Mouse (Mus musculus) midbrain, postnatal 0 days (tissue): ENCODE results near the gene Cd70. TPM values are rescaled to one million over a fixed set of nuclear protein-coding genes. Genes with fewer than 3 reads are reported as not detected.

Experiments
- ATAC-seq: fragments of 200-750 bp; cut with Nextera tagmentation; 2 replicates; pipeline ENCODE4 v1.8.0; 2017; ENCODE audit warnings: moderate number of reproducible peaks, mild to moderate bottlenecking, moderate TSS enrichment, moderate library complexity; ENCODE audit not compliant: low FRiP score
- DNase-seq: peaks from one replicate; pipeline ENCODE4 v3.0.0-alpha.2; 2015; ENCODE audit warnings: low spot score
- H3K27ac ChIP-seq: fragments of 300-500 bp; sonication (generic); 2 replicates; pipeline ENCODE4 v1.5.1; 2014; ENCODE audit warnings: low read depth, mild to moderate bottlenecking, low read length, mixed read lengths
- H3K27me3 ChIP-seq: fragments of 300-500 bp; sonication (generic); 2 replicates; pipeline ENCODE4 v1.6.1; 2014; ENCODE audit warnings: low read length, control low read depth, mixed read lengths; ENCODE audit not compliant: insufficient read depth
- H3K36me3 ChIP-seq: fragments of 300-500 bp; sonication (generic); 2 replicates; pipeline ENCODE4 v1.6.1; 2014; ENCODE audit warnings: low read length, control low read depth, mixed read lengths; ENCODE audit not compliant: insufficient read depth
- H3K4me1 ChIP-seq: fragments of 300-500 bp; sonication (generic); 2 replicates; pipeline ENCODE4 v1.6.1; 2014; ENCODE audit warnings: mild to moderate bottlenecking, control low read depth, antibody characterized with exemption, low read length, mixed read lengths; ENCODE audit not compliant: insufficient read depth
- H3K4me2 ChIP-seq: fragments of 300-500 bp; sonication (generic); 2 replicates; pipeline ENCODE4 v1.6.1; 2014; ENCODE audit warnings: low read depth, mild to moderate bottlenecking, low read length, mixed read lengths; ENCODE audit not compliant: poor library complexity, severe bottlenecking
- H3K4me3 ChIP-seq: fragments of 300-500 bp; sonication (generic); 2 replicates; pipeline ENCODE4 v1.5.1; 2014; ENCODE audit warnings: low read depth, mild to moderate bottlenecking, low read length, moderate library complexity
- H3K9ac ChIP-seq: fragments of 300-500 bp; sonication (generic); replicated peaks from 2 replicates; pipeline ENCODE4 v1.6.1; 2014; ENCODE audit warnings: mild to moderate bottlenecking, low read length, moderate library complexity, mixed read lengths; ENCODE audit not compliant: poor library complexity, severe bottlenecking
- H3K9me3 ChIP-seq: fragments of 300-500 bp; sonication (generic); 2 replicates; pipeline ENCODE4 v1.6.1; 2016; ENCODE audit warnings: low read length, control low read depth
- CTCF ChIP-seq: IDR thresholded peaks from 2 replicates; pipeline ENCODE4 v1.5.1; 2016; ENCODE audit warnings: antibody characterized with exemption, mild to moderate bottlenecking
- WGBS: fragments of 180-500 bp; shearing (Covaris S2); extraction: QIAGEN DNeasy Blood & Tissue Kit; methylation state at CpG from one replicate; pipeline ENCODE4 v1.1.7; 2014; 5-methylcytosine and 5-hydroxymethylcytosine counted together
- polyA plus RNA-seq: library from polyadenylated mRNA; unstranded; fragments of >200 nt; fragmentation: Nextera tagmentation; extraction: Ambion mirVana; gene quantifications from 2 replicates; pipeline ENCODE4 v1.2.1, GENCODE M21; 2015
- total RNA-seq: library from RNA; depleted of rRNA; stranded (reverse); fragments of >200 nt; gene quantifications from 2 replicates; pipeline ENCODE4 v1.2.3, GENCODE M21; 2014

Gene Cd70
- total and polyA plus RNA-seq, 2 experiments from 2014 or later, result 0.82 to 1.2 TPM

- H3K27me3 ChIP-seq, result no peaks in the 10 kb centered on the region
- no peaks in the 10 kb centered on the region for H3K36me3 ChIP-seq
- H3K9ac ChIP-seq, result no peak overlapping the region
- H3K27ac ChIP-seq, result no peak overlapping the region
- WGBS, result 62% methylated on average over 5 of the region's 5 CpGs
- H3K4me2 ChIP-seq, result no peak overlapping the region
- ATAC-seq (no peak), DNase-seq (no peak)
- no peak for TF ChIP-seq CTCF
- H3K4me3 ChIP-seq, result no peak overlapping the region
- no peaks in the 10 kb centered on the region for H3K4me1 ChIP-seq
- no peaks in the 10 kb centered on the region for H3K9me3 ChIP-seq
These were observed 21.2 kb upstream of the Cd70 start for GRCm38 (mm10) chr17:57170616-57171260.

- DNase-seq (peak; percentile 79), ATAC-seq (peak; percentile 56; the same call in 1 of the 2 replicates)
- WGBS, result 13% methylated on average over 11 of the region's 11 CpGs
- H3K4me3 ChIP-seq, result no peak overlapping the region
- no peaks in the 10 kb centered on the region for H3K4me1 ChIP-seq
- H3K9me3 ChIP-seq, result no peaks in the 10 kb centered on the region
- TF ChIP-seq CTCF, result peak; percentile 86
- no peak overlapping the region for H3K9ac ChIP-seq
- H3K27me3 ChIP-seq, result no peaks in the 10 kb centered on the region
- H3K36me3 ChIP-seq, result no peaks in the 10 kb centered on the region
- no peak overlapping the region for H3K4me2 ChIP-seq
- no peak overlapping the region for H3K27ac ChIP-seq
These were observed 17.5 kb upstream of the Cd70 start for GRCm38 (mm10) chr17:57166800-57167791.

- ATAC-seq (no peak), DNase-seq (no peak)
- H3K36me3 ChIP-seq, result no peaks in the 10 kb centered on the region
These were observed 4.2 kb upstream of the Cd70 start for GRCm38 (mm10) chr17:57153787-57154186.

GRCm38 (mm10) chr17:57153006-57153405 lies 3.4 kb upstream of the Cd70 start:
- TF ChIP-seq CTCF, result no peak
- WGBS, result 39% methylated on average over 6 of the region's 6 CpGs
- H3K4me3 ChIP-seq, result no peak overlapping the region
- no peaks in the 10 kb centered on the region for H3K36me3 ChIP-seq
- no peak for DNase-seq
- no peaks in the 10 kb centered on the region for H3K9me3 ChIP-seq
- H3K27ac ChIP-seq, result no peak overlapping the region
- H3K4me2 ChIP-seq, result no peak overlapping the region
- no peak for ATAC-seq
- 0 out of 2 replicates have a peak, but pooled peaks cover 4% of the 10 kb centered on the region for H3K27me3 ChIP-seq
- H3K4me1 ChIP-seq, result no peaks in the 10 kb centered on the region
- no peak overlapping the region for H3K9ac ChIP-seq

More at GRCm38 (mm10) chr17:57153787-57154186, 4.2 kb upstream of the Cd70 start:
- no peak for TF ChIP-seq CTCF
- no peak overlapping the region for H3K4me2 ChIP-seq
- no peak overlapping the region for H3K9ac ChIP-seq
- H3K4me1 ChIP-seq, result no peaks in the 10 kb centered on the region
- no peak overlapping the region for H3K4me3 ChIP-seq
- H3K27me3 ChIP-seq, result 0 out of 2 replicates have a peak, but pooled peaks cover 4% of the 10 kb centered on the region
- H3K9me3 ChIP-seq, result no peaks in the 10 kb centered on the region
- 84% methylated on average over 4 of the region's 4 CpGs for WGBS
- no peak overlapping the region for H3K27ac ChIP-seq

- Histone ChIP-seq H3K4me1 (no peaks in the 10 kb centered on the region), H3K27ac (no peak overlapping the region), H3K9ac (no peak overlapping the region), H3K9me3 (no peaks in the 10 kb centered on the region), H3K27me3 (0 out of 2 replicates have a peak, but pooled peaks cover 4% of the 10 kb centered on the region), H3K4me3 (no peak overlapping the region), H3K36me3 (no peaks in the 10 kb centered on the region), H3K4me2 (peak overlapping the region; percentile 57)
- WGBS, result 72% methylated on average over 4 of the region's 4 CpGs
- ATAC-seq (no peak), DNase-seq (no peak)
- TF ChIP-seq CTCF, result no peak
These were observed 1.2 kb downstream of the Cd70 start for GRCm38 (mm10) chr17:57148343-57148742.
